Mouse (Mus musculus) spleen, embryonic (tissue): ENCODE measurements around the gene Mmp20.

Experiments
- CTCF ChIA-PET: fragments of 350-600 bp; sonication (Branson Sonifier 250); formaldehyde crosslinking; loops from one replicate; lab custom pipeline; 2022; lab: Charles Lee

The Mmp20 gene

DNA sequence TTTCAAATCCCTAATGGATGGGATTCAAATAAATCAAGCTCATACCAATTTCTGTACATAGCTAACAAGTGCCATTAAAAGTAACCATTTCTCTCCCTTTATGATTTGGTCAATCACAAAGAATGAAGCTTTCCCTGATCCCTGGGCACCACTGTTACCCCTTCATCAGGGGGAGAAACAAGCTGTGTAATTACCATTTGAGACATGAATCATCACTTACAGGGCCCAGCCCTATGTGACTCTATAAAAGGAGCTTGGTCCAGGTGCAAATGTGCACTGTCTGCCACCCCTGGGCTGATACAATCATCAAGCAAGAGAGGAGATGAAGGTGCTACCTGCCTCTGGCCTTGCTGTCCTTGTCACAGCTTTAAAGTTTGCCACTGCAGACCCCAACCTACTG, at the start of gene Mmp20:
Mmp20 (plus strand) TSS at position 301 of the 400 bp plus-strand sequence.
- CTCF ChIA-PET = no interaction called here

DNA sequence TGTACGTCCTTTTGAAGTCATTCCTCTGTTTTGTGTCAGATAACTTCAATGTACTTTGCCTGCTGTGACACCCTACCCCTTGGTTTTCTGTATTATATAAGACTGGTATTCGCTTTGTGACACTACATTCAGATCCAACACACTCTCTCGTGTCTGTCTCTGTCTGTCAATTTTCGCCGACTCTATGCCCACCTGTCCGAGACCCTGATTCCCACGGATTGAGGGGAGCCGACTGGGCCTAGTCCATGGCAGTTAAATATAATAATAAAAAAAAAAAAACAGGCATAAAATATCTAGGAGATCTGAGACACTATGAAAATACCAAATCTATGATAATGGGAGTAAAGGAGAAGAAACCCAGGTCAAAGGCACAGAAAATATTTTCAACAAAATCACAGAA, 38.0 kb upstream of the Mmp20 start:
- CTCF ChIA-PET = no interaction called here

DNA sequence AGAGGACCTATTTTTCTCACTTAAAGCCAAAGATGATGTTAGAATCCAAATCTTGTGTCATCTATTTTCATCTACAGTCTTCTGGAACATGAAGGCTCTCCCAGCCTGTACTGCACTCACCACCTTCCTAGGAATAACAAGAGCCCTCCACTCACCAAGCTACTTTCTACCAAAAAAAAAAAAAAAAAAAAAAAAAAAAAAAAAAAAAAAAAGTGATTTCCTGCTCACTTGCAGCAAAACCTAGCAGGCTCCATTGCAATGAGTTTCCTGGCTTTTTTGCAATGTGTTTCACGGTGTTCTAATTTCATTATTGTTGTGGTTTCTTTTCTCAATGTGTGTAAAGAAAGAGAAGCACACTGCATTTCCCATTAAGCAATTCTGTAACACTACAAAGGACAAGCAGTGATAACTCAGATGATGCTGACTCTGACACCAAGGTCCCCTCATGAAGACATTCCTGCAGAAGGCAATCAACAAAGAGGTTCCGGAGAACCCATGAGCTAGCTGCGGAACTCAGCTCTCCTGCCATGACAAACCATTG, 34.7 kb upstream of the Mmp20 start:
- CTCF ChIA-PET = no interaction called here

DNA sequence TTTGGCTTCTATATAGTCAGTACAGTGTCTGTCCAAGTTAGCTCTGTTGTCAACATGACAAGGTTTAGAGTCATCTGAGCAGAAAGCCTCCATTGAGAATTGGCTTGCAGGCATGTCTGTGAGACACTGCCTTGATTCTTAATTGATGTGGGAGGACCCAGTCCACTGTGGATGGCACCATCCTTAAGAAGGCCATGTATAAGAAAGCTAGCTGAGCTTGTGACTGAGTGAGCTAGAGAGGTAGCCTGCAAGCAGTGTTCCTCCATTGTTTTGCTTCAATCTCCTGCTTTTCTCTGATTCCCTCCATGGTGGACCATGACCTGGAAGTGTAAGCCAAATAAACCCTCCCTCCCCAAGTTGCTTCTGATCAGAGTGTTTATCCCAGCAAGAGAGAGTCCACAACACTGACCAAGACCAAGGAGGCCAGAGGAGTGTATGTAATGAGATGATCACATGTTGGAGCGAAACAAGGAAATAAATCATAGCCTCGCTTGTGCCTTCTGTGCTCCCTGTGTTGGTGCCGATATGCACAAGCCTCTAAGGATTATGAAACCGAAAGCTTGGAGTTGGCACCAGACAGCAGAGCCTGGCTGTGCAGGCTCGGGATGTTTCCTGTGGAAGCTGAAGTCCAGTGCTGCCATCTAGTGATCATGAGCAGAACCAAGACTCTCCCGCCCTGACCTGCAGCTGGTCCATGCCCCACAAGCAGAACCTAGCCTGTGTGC, 33.1 kb upstream of the Mmp20 start:
- CTCF ChIA-PET = interaction anchor here (0.7 to 1.6 kb wide), 5 partner anchors 8 to 379 kb away, joined by 3 to 4 read pairs (median 3); no protein-coding TSS in a partner anchor

DNA sequence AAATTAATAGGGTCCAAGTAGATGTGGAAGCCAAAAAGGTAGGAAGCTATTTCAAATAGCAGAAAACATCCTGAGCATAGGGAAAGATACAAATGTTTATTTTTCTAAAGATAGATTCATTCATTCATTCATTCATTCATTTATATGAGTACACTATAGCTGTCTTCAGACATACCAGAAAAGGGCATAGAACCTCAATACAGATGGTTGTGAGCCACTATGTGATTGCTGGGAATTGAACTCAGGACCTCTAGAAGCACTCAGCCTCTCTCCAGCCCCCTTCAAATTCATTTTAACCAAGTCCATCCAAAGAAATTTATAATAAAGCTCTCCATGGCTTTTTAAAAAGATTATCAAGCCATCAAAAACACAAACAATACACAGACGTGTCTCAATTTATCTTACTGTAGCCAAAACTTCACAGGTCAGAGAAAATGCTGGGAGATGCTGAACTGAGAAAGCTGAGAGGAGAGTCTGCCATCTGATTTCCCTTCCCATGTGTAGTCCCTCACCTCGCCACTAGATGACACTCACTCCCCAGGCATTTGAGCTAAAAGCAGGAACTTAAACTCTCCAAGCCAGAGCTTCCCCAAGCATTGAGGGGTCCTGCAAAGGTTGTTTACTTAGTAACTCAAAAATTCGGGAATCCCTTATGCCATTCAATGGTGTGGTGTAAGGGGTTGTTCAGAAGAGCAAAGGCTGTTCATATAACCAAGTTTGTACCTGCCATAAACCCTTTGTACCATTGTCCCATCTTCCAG, 24.9 kb upstream of the Mmp20 start:
- CTCF ChIA-PET = interaction anchor here (0.6 to 0.9 kb wide), 2 partner anchors 8 to 542 kb away, joined by 3 to 6 read pairs; no protein-coding TSS in a partner anchor

DNA sequence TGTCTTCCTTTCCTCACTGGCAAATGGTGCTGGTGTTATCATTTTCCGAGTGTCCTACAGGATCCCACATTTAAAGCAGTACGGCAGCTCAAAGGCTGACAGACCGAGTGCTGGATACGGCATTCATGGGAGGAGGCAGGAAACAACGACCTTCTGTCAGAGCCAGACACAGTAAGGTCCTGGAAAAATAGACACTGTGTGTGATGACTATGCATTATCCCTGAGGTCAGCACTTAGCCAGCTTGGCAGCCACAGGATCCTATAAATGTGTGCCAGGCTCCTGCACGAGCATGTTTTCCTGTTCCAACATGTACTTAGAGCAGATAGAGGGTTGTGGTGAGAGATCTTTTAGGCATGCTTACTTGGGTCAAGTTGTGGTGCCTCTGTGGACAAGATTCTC, 24.0 kb upstream of the Mmp20 start:
- CTCF ChIA-PET = no interaction called here

DNA sequence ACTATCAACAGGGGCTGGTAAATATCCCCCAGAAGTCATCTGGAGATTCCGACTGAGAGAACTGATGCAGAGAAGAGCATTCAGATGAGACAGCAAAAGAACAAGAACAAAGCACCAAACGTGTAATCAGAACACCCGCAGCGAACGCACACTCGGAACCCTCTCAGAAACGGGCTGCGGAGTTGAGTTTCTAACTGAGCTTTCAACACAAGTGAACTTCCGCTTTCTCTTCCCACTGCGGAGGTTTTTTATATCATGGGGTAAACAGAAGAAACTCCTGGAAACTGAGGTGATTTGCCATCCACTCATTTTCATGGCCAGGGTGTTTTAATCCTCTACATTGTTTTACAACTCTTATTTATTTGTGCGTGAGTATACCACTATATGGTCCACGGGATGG, 22.4 kb upstream of the Mmp20 start:
- CTCF ChIA-PET = no interaction called here

DNA sequence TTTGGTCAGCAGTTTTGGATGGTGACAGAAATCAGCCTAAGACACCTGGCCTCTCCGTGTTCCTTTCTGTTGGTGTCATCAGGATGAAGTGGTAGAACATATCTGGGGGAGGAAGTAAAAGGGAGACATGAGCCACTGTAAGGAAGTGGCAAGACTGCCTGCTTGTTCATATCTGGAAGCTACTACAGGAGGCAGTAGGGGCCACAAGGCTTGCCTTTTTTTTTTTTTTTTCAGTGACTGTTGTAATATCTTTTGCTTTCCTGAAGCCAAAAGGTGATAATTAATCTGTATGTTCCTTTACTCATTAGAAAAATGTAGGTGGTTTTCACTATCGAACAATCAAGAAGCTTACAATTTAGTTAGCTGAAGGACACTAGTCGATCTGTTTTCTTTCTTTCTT, 5.4 kb upstream of the Mmp20 start:
- CTCF ChIA-PET = no interaction called here

DNA sequence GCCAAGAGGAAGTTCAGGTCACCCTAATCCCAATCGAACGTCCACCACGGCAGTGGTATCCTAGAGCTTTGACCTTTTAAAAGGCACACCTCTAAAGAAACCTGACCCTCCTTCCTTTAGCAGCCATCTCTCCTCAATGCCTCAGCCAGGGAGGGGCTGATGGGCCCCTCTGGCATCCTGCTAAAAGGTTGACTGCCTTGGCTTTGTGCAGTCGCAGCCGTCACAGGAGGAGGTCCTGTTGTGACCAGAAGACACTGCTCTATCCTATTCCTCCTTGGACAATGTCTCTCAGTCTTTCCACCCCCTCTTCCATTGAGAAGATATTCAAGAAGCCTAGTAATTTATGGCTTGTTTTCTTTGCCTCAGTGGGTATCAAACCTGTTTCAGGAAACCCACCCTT, 5.9 kb downstream of the Mmp20 start:
- CTCF ChIA-PET = no interaction called here

DNA sequence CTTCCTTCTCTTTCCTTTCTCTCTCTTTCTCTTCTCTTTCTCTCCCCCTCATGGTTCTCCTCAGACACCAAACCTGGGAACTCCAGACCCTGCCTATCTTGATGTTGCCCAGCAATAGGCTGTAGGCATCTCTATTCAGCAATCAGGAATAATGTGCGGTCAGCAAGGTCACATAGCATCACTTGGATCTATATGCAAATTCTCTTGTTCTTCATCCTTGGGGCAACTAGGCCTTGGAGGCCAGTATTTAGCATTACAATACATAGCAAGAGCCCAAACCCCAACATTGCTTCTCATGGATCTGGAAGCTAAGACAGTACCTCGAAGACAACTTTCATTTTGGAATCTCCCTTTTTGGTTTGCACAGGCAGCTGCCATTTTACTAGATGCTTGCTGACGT, 19.9 kb downstream of the Mmp20 start:
- CTCF ChIA-PET = no interaction called here

DNA sequence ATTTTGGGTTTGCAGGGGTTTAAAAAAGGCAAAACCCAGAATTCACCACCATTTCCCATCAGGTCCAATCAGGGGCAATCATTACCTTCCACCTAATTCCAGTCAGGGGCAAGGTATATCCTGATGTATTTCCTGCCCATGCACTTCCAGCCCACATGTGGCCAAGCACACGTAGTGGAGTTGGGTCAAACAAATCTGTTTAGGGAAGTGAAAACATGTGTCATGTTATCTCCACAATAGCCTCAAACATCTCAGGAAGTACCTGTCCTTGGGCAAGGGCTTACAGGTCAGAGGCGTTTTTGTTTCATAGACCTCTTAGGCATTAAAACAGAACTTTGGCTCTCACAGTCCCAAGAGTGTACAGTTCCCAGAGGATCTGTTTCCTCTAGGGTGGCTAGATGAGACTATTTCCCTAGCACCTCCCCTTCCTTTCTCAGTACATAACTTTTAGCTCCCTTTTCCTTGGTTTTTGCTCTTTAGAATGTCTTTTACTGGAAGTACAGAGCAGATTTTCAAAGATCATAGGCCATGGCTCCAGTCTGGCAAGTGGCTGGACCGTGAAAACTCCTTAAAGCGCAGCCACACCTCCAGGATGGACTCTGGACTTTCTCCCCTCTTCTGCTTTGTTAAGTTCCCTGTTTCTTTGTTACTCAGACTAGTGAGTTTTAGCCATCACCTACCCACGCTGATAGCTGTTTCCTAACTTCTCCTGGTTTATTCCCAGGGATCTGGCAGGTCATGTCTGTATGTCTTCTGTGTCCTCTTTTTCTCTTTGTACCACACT, 22.6 kb downstream of the Mmp20 start:
- CTCF ChIA-PET = no interaction called here

DNA sequence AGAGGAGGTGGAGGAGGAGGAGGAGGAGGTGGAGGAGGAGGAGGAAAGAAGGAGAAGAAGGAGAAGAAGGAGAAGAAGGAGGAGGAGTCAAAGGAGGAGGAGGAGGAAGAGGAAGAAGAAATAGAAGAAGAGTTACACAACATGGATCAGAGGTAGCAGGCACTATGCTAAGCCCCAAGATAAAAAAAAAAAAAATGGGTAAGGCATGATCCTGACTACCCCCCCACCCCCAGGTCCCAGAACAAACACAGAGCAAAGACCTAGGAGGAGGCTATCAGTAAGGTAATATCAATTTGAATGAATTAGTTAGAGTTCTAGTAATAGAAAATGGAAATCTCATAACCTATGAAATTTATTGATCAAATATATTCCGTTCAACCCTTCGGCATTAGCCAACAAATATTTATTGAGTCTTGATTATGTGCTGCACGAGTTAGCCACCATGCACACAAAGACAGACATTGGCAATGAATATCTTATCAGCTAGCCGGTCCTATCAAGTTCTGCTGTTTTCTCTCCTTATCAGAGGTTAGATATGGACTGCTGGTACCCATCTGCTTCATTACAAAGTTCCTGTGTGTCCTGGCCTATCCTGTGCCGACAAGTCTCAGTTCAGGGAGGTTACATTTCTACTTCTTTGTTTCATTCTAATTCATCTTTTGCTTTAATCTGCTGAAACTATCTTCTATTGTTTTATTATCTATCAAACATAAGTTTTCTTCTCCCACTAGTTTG, 24.5 kb downstream of the Mmp20 start:
- CTCF ChIA-PET = no interaction called here

DNA sequence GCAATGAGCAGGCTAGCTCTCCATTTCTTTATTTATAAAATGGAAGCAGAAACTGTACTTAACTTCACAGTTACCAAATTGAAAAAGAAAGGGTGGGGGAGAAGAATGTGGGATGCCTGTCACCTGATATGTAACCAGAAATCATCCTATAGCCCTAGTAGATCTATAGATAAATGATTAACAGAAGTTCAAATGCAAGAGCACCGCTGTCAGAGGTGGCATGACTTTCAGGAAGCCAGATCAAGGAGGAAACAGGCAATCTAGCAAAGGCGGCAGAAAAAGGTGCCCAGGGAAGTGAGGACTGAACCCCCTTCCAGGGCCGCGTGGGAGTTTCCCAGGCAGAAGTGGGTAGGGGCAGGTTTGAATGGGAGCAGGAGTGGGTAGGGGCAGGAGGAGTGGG, 29.9 kb downstream of the Mmp20 start:
- CTCF ChIA-PET = no interaction called here

DNA sequence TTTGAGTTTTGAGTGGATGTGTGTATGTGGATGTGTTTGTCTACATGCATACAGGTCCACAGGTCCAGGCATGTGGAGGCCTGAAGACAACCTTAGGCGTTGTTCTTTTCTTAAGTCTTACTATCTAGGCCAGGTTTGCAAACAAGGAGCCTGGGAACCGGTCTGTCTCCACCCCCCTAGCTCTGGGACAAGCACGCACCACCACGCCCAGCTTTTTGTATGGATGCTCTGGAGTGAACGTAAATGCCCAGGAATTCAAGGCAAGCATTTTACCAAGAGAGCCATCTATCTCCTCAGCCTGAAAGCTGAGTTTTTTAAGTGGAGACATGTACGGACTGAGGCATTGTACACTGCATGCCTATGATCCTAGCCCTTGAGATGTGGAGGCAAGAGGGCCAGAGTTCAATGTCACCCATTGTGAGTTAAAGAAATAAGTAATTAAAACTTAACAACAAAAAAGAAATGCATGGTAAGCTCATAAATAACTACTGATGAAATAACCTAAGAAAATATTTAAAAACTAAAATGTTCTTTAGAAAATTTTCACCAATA, 31.5 kb downstream of the Mmp20 start:
- CTCF ChIA-PET = no interaction called here

DNA sequence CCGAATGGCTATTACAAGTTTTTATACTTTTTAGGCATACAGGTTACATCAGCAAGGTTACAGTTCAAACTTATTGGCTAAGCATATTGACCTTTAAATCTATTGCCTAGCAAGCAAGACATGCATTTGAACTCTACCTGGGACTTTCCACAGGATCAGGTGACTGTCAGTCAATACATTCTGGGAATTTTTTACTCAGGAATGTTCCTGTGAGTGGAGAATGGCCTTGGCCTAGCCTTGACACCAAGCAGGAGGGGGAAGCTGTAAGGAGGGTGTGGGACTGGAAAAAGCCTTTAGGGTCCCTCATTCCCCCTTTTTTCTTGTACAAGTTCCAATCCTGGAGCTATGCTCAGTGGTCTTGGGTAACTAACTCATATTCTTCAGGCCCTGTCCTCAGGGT, 33.3 kb downstream of the Mmp20 start:
- CTCF ChIA-PET = no interaction called here

DNA sequence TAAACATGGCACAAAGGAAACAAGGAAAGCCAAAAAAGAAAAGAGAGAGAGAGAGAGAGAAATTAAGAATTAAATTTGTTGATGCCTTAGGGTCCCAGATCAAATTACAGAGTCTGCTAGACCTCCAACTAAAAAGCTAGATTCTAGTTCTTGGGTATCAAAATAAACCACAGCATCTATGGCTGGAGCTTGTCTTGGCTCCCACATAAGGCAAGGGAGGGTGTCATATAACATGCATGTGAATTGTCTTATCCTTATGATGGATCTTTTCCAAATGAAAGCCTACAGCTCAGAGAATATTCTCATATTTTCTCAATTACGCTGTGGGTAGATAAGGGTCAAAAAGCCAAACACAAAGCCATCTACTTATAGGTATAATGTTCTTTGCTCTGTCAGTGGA, 41.6 kb downstream of the Mmp20 start:
- CTCF ChIA-PET = no interaction called here

DNA sequence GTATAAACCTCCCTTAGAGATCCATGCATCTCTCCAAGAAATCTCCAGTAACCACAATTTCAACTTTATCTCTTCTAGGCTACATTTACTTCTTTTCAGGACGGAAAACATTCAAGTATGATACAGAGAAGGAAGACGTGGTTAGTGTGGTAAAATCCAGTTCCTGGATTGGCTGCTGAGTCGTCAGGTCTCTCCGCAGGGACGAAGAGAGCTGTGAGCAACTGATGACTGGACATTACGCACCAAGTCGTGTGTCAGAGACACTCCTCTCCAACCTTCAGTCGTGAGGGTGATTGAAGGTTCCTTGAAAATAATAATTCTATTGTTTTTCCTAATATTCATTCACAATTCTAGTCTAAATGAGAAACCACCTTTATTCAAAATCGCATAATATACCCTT, 45.0 kb downstream of the Mmp20 start:
- CTCF ChIA-PET = no interaction called here

DNA sequence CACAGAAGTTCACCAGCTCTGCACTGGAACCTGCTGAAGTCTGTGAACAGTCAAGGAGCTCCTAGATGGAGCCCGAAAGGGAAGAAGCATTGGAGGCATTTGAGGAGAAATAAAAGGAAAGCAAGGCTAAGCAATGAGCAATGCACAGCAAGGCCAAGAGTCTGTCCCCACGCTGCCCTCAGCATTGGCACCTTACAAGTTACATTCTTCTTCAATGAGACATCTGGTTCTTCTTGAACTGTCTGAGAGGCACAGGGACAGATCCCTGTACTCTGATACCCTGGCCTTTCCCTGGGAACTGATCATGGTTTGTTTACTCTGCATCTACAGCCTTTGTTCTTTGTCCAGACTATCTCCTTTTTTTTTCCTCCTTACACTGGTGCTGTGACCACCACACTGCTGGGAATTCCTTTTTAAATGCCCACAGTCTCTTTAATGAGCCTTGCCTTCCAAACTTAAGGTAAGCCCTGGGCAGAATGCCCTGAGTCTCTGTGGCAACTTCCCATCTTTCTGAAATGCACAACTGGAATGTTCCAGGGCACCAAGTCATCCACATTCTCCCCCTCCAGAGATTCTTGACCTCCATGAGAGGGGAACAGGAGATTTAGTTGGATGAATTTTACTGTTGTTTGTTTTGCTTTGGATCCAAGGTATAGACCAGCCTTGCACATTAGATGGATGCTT, 50.3 kb downstream of the Mmp20 start:
- CTCF ChIA-PET = no interaction called here

DNA sequence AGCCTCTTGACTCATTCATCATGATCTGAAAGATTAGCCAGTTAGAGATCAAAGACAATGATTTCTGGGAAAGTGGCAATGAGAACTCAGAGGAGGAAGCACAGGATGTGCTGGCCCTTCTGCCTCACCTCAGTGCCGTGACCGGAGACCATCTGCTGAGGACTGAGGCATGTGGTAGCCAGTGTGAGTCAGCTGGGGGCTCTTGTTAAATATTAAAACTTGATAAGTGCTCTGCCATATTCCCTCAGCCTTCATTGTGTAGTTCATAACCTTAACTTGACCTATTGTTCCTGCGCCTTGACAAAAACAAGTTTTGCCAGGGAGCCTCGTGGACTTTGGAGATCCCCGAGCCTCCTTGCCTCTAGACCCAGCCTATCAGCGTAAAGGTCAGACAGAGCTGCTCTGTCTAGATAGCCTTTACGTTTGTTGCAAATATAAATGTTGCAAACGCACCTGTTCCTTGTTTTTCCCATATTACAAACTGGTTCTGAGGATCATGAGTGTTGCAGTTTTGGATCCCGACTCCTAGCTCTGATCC, 54.1 kb downstream of the Mmp20 start:
- CTCF ChIA-PET = no interaction called here

DNA sequence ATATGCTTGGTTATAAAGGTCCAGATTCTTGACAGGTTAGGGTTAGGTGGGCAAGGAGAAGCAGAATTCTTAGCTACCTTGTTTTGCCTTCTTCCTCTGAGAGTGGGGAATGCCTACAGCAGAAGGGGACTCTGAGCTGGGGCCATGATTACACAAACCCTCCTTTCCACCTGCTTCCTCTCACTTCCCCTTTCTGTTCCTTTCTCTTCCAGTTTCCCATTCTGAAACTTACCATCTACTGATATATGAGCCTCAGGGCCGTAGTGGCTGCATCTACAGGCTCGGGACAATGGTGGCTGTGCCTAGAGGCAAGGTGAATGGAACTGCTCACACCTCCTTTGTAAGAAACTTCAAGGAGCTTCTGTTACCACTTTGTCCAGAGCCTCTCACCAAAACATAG, 58.0 kb downstream of the Mmp20 start:
- CTCF ChIA-PET = no interaction called here
